Mouse (Mus musculus): ENCODE results near the gene Mrm3.

DNA sequence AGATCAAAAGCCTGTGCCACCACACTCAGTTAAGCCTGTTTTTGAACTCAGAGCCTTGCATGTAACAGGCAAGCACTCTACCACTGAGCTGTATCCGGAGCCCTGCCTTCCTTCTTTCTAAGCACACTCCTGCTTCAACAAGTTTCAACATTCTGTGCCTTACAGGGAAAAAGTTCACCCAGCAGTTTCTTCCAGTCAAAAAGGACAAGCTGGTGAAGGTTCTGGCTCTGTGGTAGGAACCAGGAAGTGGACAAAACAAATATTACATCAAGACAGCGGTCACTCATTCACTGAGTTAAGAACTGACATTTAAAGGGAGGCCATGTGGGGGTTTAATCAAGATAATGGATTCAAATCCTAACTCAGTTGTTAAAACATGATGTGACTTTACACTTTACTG lies 28.5 kb upstream of the Mrm3 start:
- TF ChIP-seq CTCF (IDR thresholded peaks at IDR 0.05; ENCODE audit: extremely low read depth, insufficient read depth, insufficient read length, insufficient replicate concordance), result no peak
- TF ChIP-seq POLR2A (IDR thresholded peaks at IDR 0.05; ENCODE audit: low read depth, low read length), result no peak

Data from spleen, adult 2 months (tissue).